Mouse (Mus musculus): ENCODE results near the gene Ccdc71l.

GRCm38 (mm10) chr12:32348493-32348892 lies 30.0 kb upstream of the Ccdc71l start:
- TF ChIP-seq EP300 (IDR thresholded peaks at IDR 0.05; ENCODE audit: low read depth) (no peak), CTCF (IDR thresholded peaks at IDR 0.05; ENCODE audit: low read depth) (no peak)

Measured in heart, postnatal 0 days (tissue).